Mouse (Mus musculus): ENCODE data around the gene Nolc1. TPM values are rescaled to one million over a fixed set of nuclear protein-coding genes. Genes with fewer than 3 reads are reported as not detected.

Nolc1 gene
- 9.7 TPM for polyA plus RNA-seq (2015; fragmentation: Illumina TruSeq; extraction: RNeasy Lipid Tissue Mini Kit (QIAGEN cat#74804); ENCODE audit: insufficient read depth, low read depth, low replicate concordance)

GRCm38 (mm10) chr19:46075616-46076607, at the start of gene Nolc1:
Gene Nolc1 (plus strand): TSS chr19:46075863.

DNA sequence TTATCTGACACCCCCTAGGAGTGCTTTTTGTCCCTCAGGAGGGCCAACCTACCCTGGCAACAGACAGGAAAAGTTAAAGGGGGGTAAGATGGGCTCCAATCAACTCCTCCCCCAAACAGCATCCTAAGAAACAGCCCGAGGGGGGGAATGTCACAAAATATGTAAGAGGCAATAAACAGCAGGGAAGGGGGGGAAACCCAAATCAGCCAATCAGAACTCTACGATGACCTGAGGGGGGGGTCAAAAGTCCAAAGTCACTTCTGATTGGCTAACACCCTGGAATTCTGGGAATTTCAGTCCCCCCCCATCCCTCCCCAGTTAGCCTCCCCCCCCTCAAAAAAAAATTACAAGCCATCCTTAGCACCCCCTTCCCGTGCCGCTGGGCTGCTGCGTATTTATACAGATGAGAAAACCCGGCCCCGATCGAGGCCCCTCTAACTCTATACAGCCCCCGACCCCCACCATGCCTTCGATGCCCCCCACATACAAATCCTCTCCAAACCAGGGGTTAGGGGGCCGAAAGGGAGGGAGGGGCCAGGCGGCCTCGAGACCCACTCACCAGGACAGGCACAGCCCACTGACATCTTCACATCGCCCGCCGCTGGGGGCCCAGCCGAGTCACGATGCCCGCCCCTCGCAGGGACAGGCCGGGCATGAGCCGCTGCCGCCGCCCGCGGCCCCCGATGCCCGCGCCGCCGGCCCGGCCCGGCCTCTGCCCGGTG, 31.2 kb upstream of the Nolc1 start, which contains the start of gene Pprc1:
Pprc1 (plus strand) TSS at position 616 of the 722 bp plus-strand sequence.

DNA sequence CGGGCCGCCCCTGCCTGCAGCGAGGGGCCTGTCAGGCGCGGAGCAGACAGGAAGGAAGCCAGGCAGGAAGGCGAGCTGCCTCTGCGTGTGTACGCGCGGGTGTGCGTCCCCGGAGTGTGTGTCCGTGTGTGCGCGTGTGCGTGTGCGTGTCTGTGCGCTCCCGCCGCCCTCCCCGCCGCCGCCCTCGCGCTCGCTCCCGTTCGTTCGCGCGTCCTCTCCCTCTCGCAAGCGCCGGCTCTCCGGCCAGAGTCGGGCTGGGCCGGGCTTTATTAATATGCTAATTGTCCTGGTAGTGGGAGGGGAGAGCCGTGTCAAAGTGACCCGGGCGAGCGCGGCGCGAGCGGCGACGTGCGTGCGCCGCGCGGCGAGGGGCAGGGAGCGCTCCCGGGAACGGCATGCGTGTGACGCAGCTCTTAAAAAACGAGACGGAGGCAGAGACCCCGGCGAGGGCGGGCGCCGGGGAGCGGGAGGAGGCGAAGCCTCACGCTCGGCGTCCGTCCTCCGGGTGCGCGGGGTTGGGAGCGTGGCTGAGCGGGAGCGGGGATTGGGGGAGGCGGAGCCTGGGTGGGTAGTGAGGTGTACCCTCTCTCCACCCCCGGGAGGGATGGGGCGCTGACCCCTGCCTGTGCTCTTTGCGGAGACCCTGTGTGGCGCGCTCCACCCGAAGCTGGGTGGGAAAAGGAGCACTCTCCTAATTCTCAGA, 30.5 kb upstream of the Nolc1 start, which contains the start of gene Ldb1:
Ldb1 (minus strand) TSS at position 222 of the 703 bp plus-strand sequence.

GRCm38 (mm10) chr19:46131694-46132525, 56.2 kb downstream of the Nolc1 start, which contains the start of gene Elovl3:
Gene Elovl3 (plus strand): TSS chr19:46131897.

Other genes with a start within 250 kb of the Nolc1 start
- 2.5 TPM for gene Armh3, start 77.4 kb upstream of the Nolc1 start, polyA plus RNA-seq (2015; fragmentation: Illumina TruSeq; extraction: RNeasy Lipid Tissue Mini Kit (QIAGEN cat#74804); ENCODE audit: insufficient read depth, low read depth, low replicate concordance)
- gene Hps6, start 72.4 kb upstream of the Nolc1 start, polyA plus RNA-seq (2015; fragmentation: Illumina TruSeq; extraction: RNeasy Lipid Tissue Mini Kit (QIAGEN cat#74804); ENCODE audit: insufficient read depth, low read depth, low replicate concordance), result 2.1 TPM
- 13.5 TPM for gene Pprc1, start 31.0 kb upstream of the Nolc1 start, polyA plus RNA-seq (2015; fragmentation: Illumina TruSeq; extraction: RNeasy Lipid Tissue Mini Kit (QIAGEN cat#74804); ENCODE audit: insufficient read depth, low read depth, low replicate concordance)
- 27.9 TPM for gene Ldb1, start 30.6 kb upstream of the Nolc1 start, polyA plus RNA-seq (2015; fragmentation: Illumina TruSeq; extraction: RNeasy Lipid Tissue Mini Kit (QIAGEN cat#74804); ENCODE audit: insufficient read depth, low read depth, low replicate concordance)
- gene Elovl3, start 56.0 kb downstream of the Nolc1 start, polyA plus RNA-seq (2015; fragmentation: Illumina TruSeq; extraction: RNeasy Lipid Tissue Mini Kit (QIAGEN cat#74804); ENCODE audit: insufficient read depth, low read depth, low replicate concordance), result not detected
- not detected for gene Pitx3, start 72.5 kb downstream of the Nolc1 start, polyA plus RNA-seq (2015; fragmentation: Illumina TruSeq; extraction: RNeasy Lipid Tissue Mini Kit (QIAGEN cat#74804); ENCODE audit: insufficient read depth, low read depth, low replicate concordance)
- gene Gbf1, start 76.6 kb downstream of the Nolc1 start, polyA plus RNA-seq (2015; fragmentation: Illumina TruSeq; extraction: RNeasy Lipid Tissue Mini Kit (QIAGEN cat#74804); ENCODE audit: insufficient read depth, low read depth, low replicate concordance), result 25.3 TPM
- gene Nfkb2, start 228.5 kb downstream of the Nolc1 start, polyA plus RNA-seq (2015; fragmentation: Illumina TruSeq; extraction: RNeasy Lipid Tissue Mini Kit (QIAGEN cat#74804); ENCODE audit: insufficient read depth, low read depth, low replicate concordance), result 4.4 TPM